Mouse (Mus musculus): Measurements from ENCODE around the gene Limd2. TPM values are rescaled to one million over a fixed set of nuclear protein-coding genes. Genes with fewer than 3 reads are reported as not detected.

Gene Limd2
- polyA plus RNA-seq, 1 experiment from 2014 or later: 151 TPM

GRCm38 (mm10) chr11:106155761-106156160, 4.9 kb downstream of the Limd2 start:
- 71% methylated on average over 3 of the region's 3 CpGs for WGBS (ENCODE audit: insufficient replicate concordance)

DNA sequence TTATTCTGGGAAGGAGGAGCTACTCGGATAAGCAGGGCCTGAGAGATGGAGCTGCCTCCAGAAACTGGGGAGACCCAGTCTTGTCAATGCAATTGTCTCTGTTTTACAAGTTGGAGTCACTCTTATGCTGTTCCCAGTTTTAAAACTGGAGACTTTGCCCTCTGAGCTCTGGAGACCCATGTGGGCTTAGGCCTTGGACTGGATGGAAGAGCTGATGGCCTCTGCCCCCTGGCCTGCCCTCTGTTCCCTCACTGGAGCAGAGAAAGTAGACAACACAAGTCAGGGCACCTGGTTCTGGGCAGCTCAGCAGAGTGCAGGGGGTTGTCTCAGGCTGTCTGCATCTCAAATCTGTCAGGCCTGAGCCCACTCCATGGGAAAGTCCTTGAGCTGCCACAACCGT, 5.9 kb downstream of the Limd2 start:
- Histone ChIP-seq H3K4me2 (no peak overlapping the region), H3K4me3 (ENCODE audit: low read depth, low read length) (no peak overlapping the region), H3K9me3 (replicated peaks; ENCODE audit: control insufficient read depth, low read length) (no peaks in the 10 kb centered on the region), H3K36me3 (ENCODE audit: control insufficient read depth, insufficient read depth, low read length) (peaks cover 45% of the 10 kb centered on the region), H3K27me3 (ENCODE audit: control insufficient read depth, insufficient read depth, low read length) (no peaks in the 10 kb centered on the region), H3K27ac (ENCODE audit: low read depth, low read length) (no peak overlapping the region), H3K4me1 (ENCODE audit: control insufficient read depth, insufficient read depth, low read length) (peaks cover 15% of the 10 kb centered on the region), H3K9ac (ENCODE audit: low read depth, low read length) (0 out of 2 replicates have a peak overlapping the region, but pooled peaks have one; percentile 10)
- whole genome bisulfite sequencing (ENCODE audit: insufficient replicate concordance): 55% methylated on average over 2 of the region's 2 CpGs
- ATAC-seq (replicated peaks; ENCODE audit: insufficient number of reproducible peaks, low FRiP score, low TSS enrichment): no peak

More at GRCm38 (mm10) chr11:106155761-106156160, 4.9 kb downstream of the Limd2 start:
- peaks cover 42% of the 10 kb centered on the region for H3K36me3 ChIP-seq (ENCODE audit: control insufficient read depth, insufficient read depth, low read length)
- no peak overlapping the region for H3K27ac ChIP-seq (ENCODE audit: low read depth, low read length)
- H3K4me2 ChIP-seq: no peak overlapping the region
- peaks cover 16% of the 10 kb centered on the region for H3K4me1 ChIP-seq (ENCODE audit: control insufficient read depth, insufficient read depth, low read length)
- no peak for ATAC-seq (replicated peaks; ENCODE audit: insufficient number of reproducible peaks, low FRiP score, low TSS enrichment)
- H3K4me3 ChIP-seq (ENCODE audit: low read depth, low read length): no peak overlapping the region
- H3K27me3 ChIP-seq (ENCODE audit: control insufficient read depth, insufficient read depth, low read length): no peaks in the 10 kb centered on the region
- H3K9me3 ChIP-seq (replicated peaks; ENCODE audit: control insufficient read depth, low read length): no peaks in the 10 kb centered on the region
- no peak overlapping the region for H3K9ac ChIP-seq (ENCODE audit: low read depth, low read length)

GRCm38 (mm10) chr11:106154091-106154490, 6.6 kb downstream of the Limd2 start:
- Histone ChIP-seq H3K27me3 (ENCODE audit: control insufficient read depth, insufficient read depth, low read length) (no peaks in the 10 kb centered on the region), H3K4me1 (ENCODE audit: control insufficient read depth, insufficient read depth, low read length) (peaks cover 9% of the 10 kb centered on the region), H3K27ac (ENCODE audit: low read depth, low read length) (no peak overlapping the region), H3K9ac (ENCODE audit: low read depth, low read length) (no peak overlapping the region), H3K4me2 (no peak overlapping the region), H3K9me3 (replicated peaks; ENCODE audit: control insufficient read depth, low read length) (no peaks in the 10 kb centered on the region), H3K36me3 (ENCODE audit: control insufficient read depth, insufficient read depth, low read length) (peaks cover 45% of the 10 kb centered on the region), H3K4me3 (ENCODE audit: low read depth, low read length) (no peak overlapping the region)
- ATAC-seq (replicated peaks; ENCODE audit: insufficient number of reproducible peaks, low FRiP score, low TSS enrichment): no peak
- WGBS (ENCODE audit: insufficient replicate concordance): 72% methylated on average over 5 of the region's 5 CpGs

DNA sequence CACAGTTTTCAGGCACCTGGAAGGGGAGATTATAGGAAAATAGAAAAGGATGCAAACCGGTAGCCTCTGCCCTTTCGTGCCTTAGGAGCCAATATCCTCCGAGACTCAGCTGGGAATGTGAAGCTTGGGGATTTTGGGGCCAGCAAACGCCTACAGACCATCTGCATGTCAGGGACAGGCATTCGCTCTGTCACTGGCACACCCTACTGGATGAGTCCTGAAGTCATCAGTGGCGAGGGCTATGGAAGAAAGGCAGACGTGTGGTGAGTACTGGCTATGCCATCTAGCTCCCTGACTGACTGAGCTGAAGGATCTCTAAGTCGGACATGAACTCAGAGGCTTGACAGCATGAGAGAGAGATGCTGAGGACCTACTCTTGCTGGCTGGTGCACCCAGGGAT, 8.5 kb downstream of the Limd2 start:
- 73% methylated on average over 8 of the region's 8 CpGs for WGBS (ENCODE audit: insufficient replicate concordance)
- Histone ChIP-seq H3K27me3 (ENCODE audit: control insufficient read depth, insufficient read depth, low read length) (no peaks in the 10 kb centered on the region), H3K4me2 (no peak overlapping the region), H3K9ac (ENCODE audit: low read depth, low read length) (no peak overlapping the region), H3K4me1 (ENCODE audit: control insufficient read depth, insufficient read depth, low read length) (no peaks in the 10 kb centered on the region), H3K36me3 (ENCODE audit: control insufficient read depth, insufficient read depth, low read length) (peaks cover 39% of the 10 kb centered on the region), H3K4me3 (ENCODE audit: low read depth, low read length) (no peak overlapping the region), H3K27ac (ENCODE audit: low read depth, low read length) (no peak overlapping the region), H3K9me3 (replicated peaks; ENCODE audit: control insufficient read depth, low read length) (no peaks in the 10 kb centered on the region)
- no peak for ATAC-seq (replicated peaks; ENCODE audit: insufficient number of reproducible peaks, low FRiP score, low TSS enrichment)

DNA sequence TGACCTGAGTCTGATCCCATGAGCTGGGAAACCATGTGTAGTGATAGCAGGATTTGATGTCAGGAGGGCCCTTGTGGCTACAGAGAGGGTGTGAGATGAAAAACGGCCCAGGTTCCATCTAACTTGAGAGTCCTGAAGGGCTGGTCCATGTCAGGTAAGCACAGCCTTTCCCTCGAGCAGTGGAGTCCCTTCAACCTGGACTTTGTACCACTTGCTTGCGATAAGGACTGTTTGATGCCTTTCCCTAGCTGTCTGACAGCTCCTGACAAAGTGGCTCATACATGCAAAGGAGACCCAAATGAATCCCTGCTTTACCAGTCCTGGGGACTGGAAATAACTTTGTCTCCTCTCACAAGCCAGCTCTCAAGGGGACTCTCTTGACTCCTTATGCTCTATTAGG, 9.4 kb downstream of the Limd2 start:
- Histone ChIP-seq H3K27me3 (ENCODE audit: control insufficient read depth, insufficient read depth, low read length) (no peaks in the 10 kb centered on the region), H3K4me3 (ENCODE audit: low read depth, low read length) (no peak overlapping the region), H3K9me3 (replicated peaks; ENCODE audit: control insufficient read depth, low read length) (no peaks in the 10 kb centered on the region), H3K36me3 (ENCODE audit: control insufficient read depth, insufficient read depth, low read length) (peaks cover 36% of the 10 kb centered on the region), H3K27ac (ENCODE audit: low read depth, low read length) (no peak overlapping the region), H3K4me1 (ENCODE audit: control insufficient read depth, insufficient read depth, low read length) (no peaks in the 10 kb centered on the region), H3K9ac (ENCODE audit: low read depth, low read length) (no peak overlapping the region), H3K4me2 (no peak overlapping the region; the same call in 1 of the 2 replicates)
- ATAC-seq (replicated peaks; ENCODE audit: insufficient number of reproducible peaks, low FRiP score, low TSS enrichment): no peak
- WGBS (ENCODE audit: insufficient replicate concordance): 73% methylated on average over 3 of the region's 3 CpGs

GRCm38 (mm10) chr11:106134580-106135528, 25.8 kb downstream of the Limd2 start:
- peak; percentile 81 for ATAC-seq (replicated peaks; ENCODE audit: insufficient number of reproducible peaks, low FRiP score, low TSS enrichment)
- 17% methylated on average over 8 of the region's 8 CpGs for WGBS (ENCODE audit: insufficient replicate concordance)
- H3K9ac ChIP-seq (ENCODE audit: low read depth, low read length): peak overlapping the region; percentile 13

GRCm38 (mm10) chr11:106132516-106132915, 28.1 kb downstream of the Limd2 start:
- Histone ChIP-seq H3K27me3 (ENCODE audit: control insufficient read depth, insufficient read depth, low read length) (no peaks in the 10 kb centered on the region), H3K9ac (ENCODE audit: low read depth, low read length) (no peak overlapping the region), H3K36me3 (ENCODE audit: control insufficient read depth, insufficient read depth, low read length) (peaks cover 14% of the 10 kb centered on the region), H3K27ac (ENCODE audit: low read depth, low read length) (no peak overlapping the region), H3K4me2 (no peak overlapping the region), H3K4me1 (ENCODE audit: control insufficient read depth, insufficient read depth, low read length) (peaks cover 14% of the 10 kb centered on the region), H3K4me3 (ENCODE audit: low read depth, low read length) (no peak overlapping the region), H3K9me3 (replicated peaks; ENCODE audit: control insufficient read depth, low read length) (no peaks in the 10 kb centered on the region)
- 92% methylated on average over 5 of the region's 5 CpGs for WGBS (ENCODE audit: insufficient replicate concordance)
- ATAC-seq (replicated peaks; ENCODE audit: insufficient number of reproducible peaks, low FRiP score, low TSS enrichment): no peak

More at GRCm38 (mm10) chr11:106134580-106135528, 25.8 kb downstream of the Limd2 start:
- peak overlapping the region; percentile 49 for H3K4me2 ChIP-seq
- peak overlapping the region; percentile 92 for H3K27ac ChIP-seq (ENCODE audit: low read depth, low read length)
- peaks cover 8% of the 10 kb centered on the region for H3K36me3 ChIP-seq (ENCODE audit: control insufficient read depth, insufficient read depth, low read length)
- H3K4me3 ChIP-seq (ENCODE audit: low read depth, low read length): no peak overlapping the region
- H3K9me3 ChIP-seq (replicated peaks; ENCODE audit: control insufficient read depth, low read length): no peaks in the 10 kb centered on the region
- H3K27me3 ChIP-seq (ENCODE audit: control insufficient read depth, insufficient read depth, low read length): no peaks in the 10 kb centered on the region
- H3K4me1 ChIP-seq (ENCODE audit: control insufficient read depth, insufficient read depth, low read length): peaks cover 14% of the 10 kb centered on the region

DNA sequence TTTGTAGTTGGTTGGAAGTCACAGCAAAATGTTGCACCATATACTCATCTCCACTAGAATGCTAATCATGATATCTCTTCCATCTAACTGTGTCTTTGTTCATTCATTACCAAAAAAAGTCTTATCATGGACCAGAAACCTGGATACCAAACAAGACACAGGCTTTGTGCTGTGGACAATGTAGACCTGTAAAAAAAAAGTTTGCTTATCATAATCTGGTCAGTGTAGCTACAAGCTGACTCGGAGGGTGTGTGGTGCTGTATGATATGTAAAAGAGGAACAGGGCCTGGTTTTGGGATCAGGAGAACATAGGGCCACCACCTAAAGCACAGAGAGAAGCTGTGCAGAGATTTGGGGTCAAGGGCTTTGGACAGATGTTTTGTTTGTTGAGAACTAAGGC, 31.2 kb downstream of the Limd2 start:
- WGBS (ENCODE audit: insufficient replicate concordance): 62% methylated on average over 1 of the region's 1 CpGs
- Histone ChIP-seq H3K27ac (ENCODE audit: low read depth, low read length) (no peak overlapping the region), H3K4me2 (no peak overlapping the region), H3K4me1 (ENCODE audit: control insufficient read depth, insufficient read depth, low read length) (peaks cover 6% of the 10 kb centered on the region), H3K4me3 (ENCODE audit: low read depth, low read length) (no peak overlapping the region), H3K27me3 (ENCODE audit: control insufficient read depth, insufficient read depth, low read length) (no peaks in the 10 kb centered on the region), H3K9ac (ENCODE audit: low read depth, low read length) (no peak overlapping the region), H3K9me3 (replicated peaks; ENCODE audit: control insufficient read depth, low read length) (no peaks in the 10 kb centered on the region), H3K36me3 (ENCODE audit: control insufficient read depth, insufficient read depth, low read length) (peaks cover 6% of the 10 kb centered on the region; the same call in 1 of the 2 replicates)
- no peak for ATAC-seq (replicated peaks; ENCODE audit: insufficient number of reproducible peaks, low FRiP score, low TSS enrichment)
